ENCODE assay signal across 8 mouse cellular contexts in genomic region chr5:97641646-97642045, GRCm38 (mm10).
DNase-seq lines count a peak whose midpoint lies in the region; ATAC-seq lines count a peak whose summit lies in the region.

No protein-coding gene starts in this region.

- DNase-seq in cerebellum, postnatal 4 days (ENCODE audit: low spot score in 2 of 2) = no peak
- peak; percentile 36 for DNase-seq in frontal cortex, postnatal 25 days (ENCODE audit: low spot score in 2 of 2)
- DNase-seq in left cerebral cortex, adult 8-10 months (ENCODE audit: low spot score in 2 of 2) = peak; percentile 18 to 77
- peak; percentile 82 for DNase-seq in telencephalon, adult 2 months (ENCODE audit: low read depth, low spot score)
- no peak for DNase-seq in kidney, adult 8-10 months
- no peak for DNase-seq in lung, adult 18-20 months

- peak; percentile 40; the same call in 1 of the 2 replicates for ATAC-seq in cerebellum, adult (ENCODE audit: insufficient number of reproducible peaks, low FRiP score, low TSS enrichment)
- ATAC-seq in CD4-positive, CD25-positive, alpha-beta regulatory T cell, adult 4 months = no peak

Comparison
In these comparisons a context has a peak if more than half of its experiments do, and no peak if none do; other contexts are left out.
1. DNase-seq: peak in frontal cortex, postnatal 25 days (2 of 2), left cerebral cortex, adult 8-10 months (2 of 2) and telencephalon, adult 2 months (single experiment); none in cerebellum, postnatal 4 days (0 of 2), kidney, adult 8-10 months (0 of 2) and lung, adult 18-20 months (0 of 2).